Mouse (Mus musculus) limb, embryonic 14.5 days (tissue): ENCODE results near the gene Bank1. TPM values are rescaled to one million over a fixed set of nuclear protein-coding genes. Genes with fewer than 3 reads are reported as not detected.

ENCODE experiments used
- ATAC-seq: fragments of 200-750 bp; cut with Nextera tagmentation; 2 replicates; pipeline ENCODE4 v1.8.0; 2017; ENCODE audit warnings: low read depth, moderate number of reproducible peaks, moderate TSS enrichment; ENCODE audit not compliant: low FRiP score
- DNase-seq: peaks from one replicate; pipeline ENCODE4 v3.0.0-alpha.2; 2015; ENCODE audit warnings: low spot score
- H3K27ac ChIP-seq: fragments of 300-500 bp; sonication (generic); replicated peaks from 2 replicates; pipeline ENCODE4 v1.5.1; 2014; ENCODE audit warnings: low read depth, mild to moderate bottlenecking, low read length, moderate library complexity, mixed read lengths
- H3K27me3 ChIP-seq: fragments of 300-500 bp; sonication (generic); 2 replicates; pipeline ENCODE4 v1.6.1; 2014; ENCODE audit warnings: low read length, mixed read lengths; ENCODE audit not compliant: control insufficient read depth, insufficient read depth
- H3K36me3 ChIP-seq: fragments of 300-500 bp; sonication (generic); 2 replicates; pipeline ENCODE4 v1.6.1; 2014; ENCODE audit warnings: mild to moderate bottlenecking, low read length, moderate library complexity, mixed read lengths; ENCODE audit not compliant: control insufficient read depth, insufficient read depth
- H3K4me1 ChIP-seq: fragments of 300-500 bp; sonication (generic); 2 replicates; pipeline ENCODE4 v1.6.1; 2014; ENCODE audit warnings: antibody characterized with exemption, low read length, mixed read lengths; ENCODE audit not compliant: control insufficient read depth, insufficient read depth
- H3K4me2 ChIP-seq: fragments of 300-500 bp; sonication (generic); replicated peaks from 2 replicates; pipeline ENCODE4 v1.6.1; 2014; ENCODE audit warnings: low read depth, mild to moderate bottlenecking, low read length, moderate library complexity; ENCODE audit not compliant: severe bottlenecking
- H3K4me3 ChIP-seq: fragments of 300-500 bp; sonication (generic); replicated peaks from 2 replicates; pipeline ENCODE4 v1.5.1; 2014; ENCODE audit warnings: low read length
- H3K9ac ChIP-seq: fragments of 300-500 bp; sonication (generic); 2 replicates; pipeline ENCODE4 v1.6.1; 2014; ENCODE audit warnings: mild to moderate bottlenecking, low read depth, low read length, moderate library complexity; ENCODE audit not compliant: severe bottlenecking
- H3K9me3 ChIP-seq: fragments of 300-500 bp; sonication (generic); 2 replicates; pipeline ENCODE4 v1.6.1; 2016; ENCODE audit warnings: low read length; ENCODE audit not compliant: control insufficient read depth
- POLR2A ChIP-seq: fragments of 200-500 bp; IDR thresholded peaks from 2 replicates; pipeline ENCODE4 v1.8.0; 2012; ENCODE audit warnings: inconsistent platforms, mild to moderate bottlenecking, moderate library complexity, borderline replicate concordance; ENCODE audit not compliant: insufficient read depth, insufficient read length; ENCODE audit errors: extremely low read depth
- WGBS: fragments of 180-500 bp; shearing (Covaris S2); extraction: QIAGEN DNeasy Blood & Tissue Kit; methylation state at CpG from one replicate; pipeline ENCODE4 v1.1.7; 2014; 5-methylcytosine and 5-hydroxymethylcytosine counted together
- polyA plus RNA-seq, 2 experiments: library from polyadenylated mRNA; depleted of rRNA in 1 of 2; stranded (reverse) in 1 of 2; unstranded in 1 of 2; fragments of >200 nt; fragmentation: Nextera tagmentation in 1 of 2; extraction: Ambion mirVana in 1 of 2; gene quantifications; 2 replicates each; pipeline versions ENCODE4 v1.2.1 to v1.2.3; 2012 to 2014

Gene Bank1
- polyA plus RNA-seq, 2 experiments: 0.36 to 0.61 TPM

DNA sequence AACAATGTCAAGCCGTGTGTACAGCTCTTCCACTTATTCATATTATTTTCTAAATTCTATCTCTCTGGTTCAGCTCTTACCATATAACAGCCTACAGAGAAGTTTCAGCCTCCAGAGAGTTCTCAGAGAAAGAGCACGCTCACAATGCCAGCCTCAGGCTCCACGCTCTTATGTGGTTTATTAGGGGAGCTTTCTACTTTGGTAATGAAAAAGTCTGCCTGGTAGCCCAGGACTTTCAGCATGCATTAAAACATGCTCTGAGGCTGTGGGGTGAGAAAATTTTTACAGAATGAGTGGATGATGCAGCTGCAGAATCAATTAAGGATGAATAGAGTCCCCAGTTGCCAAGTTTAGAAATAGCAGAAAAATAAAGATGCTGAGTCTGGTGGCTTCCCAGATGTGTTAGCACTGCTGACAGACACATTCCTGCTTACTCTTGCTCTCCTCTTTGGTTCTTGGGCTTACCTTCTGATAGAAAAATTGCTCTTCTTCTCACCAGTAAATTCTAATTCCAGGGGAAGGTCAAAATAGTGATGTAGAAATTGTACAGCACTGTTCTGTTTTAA lies 139.2 kb downstream of the Bank1 start:
- H3K27me3 ChIP-seq: no peaks in the 10 kb centered on the region
- no peak overlapping the region for H3K4me3 ChIP-seq
- H3K9ac ChIP-seq: no peak overlapping the region
- 41% methylated on average over 3 of the region's 3 CpGs for WGBS
- H3K36me3 ChIP-seq: no peaks in the 10 kb centered on the region
- peak; percentile 14 for DNase-seq
- H3K4me2 ChIP-seq: no peak overlapping the region
- TF ChIP-seq POLR2A: no peak
- no peaks in the 10 kb centered on the region for H3K9me3 ChIP-seq
- no peak overlapping the region for H3K27ac ChIP-seq
- ATAC-seq: no peak
- H3K4me1 ChIP-seq: 0 out of 2 replicates have a peak, but pooled peaks cover 2% of the 10 kb centered on the region

DNA sequence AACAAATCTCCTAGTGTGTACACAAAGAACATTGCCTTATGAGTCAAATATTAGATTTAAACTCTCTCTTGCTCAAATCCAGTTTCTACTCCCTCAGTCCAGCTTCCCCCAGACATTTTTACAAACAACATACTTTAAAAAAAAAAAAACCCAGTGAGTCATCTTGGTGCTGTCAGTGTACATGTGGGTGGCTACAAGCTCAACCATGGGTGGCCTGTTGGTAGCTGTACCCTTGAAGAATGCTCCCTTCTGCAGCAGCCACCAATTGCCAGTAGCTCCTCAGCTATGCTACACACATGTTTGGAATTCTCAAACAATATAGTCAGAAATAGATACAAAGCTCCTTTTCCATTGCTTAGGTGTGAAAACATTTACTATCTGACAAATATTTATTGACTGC lies 154.2 kb downstream of the Bank1 start:
- Histone ChIP-seq H3K36me3 (no peaks in the 10 kb centered on the region), H3K9me3 (no peaks in the 10 kb centered on the region), H3K4me3 (no peak overlapping the region), H3K4me1 (no peaks in the 10 kb centered on the region), H3K9ac (no peak overlapping the region), H3K27me3 (no peaks in the 10 kb centered on the region), H3K4me2 (no peak overlapping the region), H3K27ac (no peak overlapping the region)
- DNase-seq (no peak), ATAC-seq (no peak)
- TF ChIP-seq POLR2A: no peak

DNA sequence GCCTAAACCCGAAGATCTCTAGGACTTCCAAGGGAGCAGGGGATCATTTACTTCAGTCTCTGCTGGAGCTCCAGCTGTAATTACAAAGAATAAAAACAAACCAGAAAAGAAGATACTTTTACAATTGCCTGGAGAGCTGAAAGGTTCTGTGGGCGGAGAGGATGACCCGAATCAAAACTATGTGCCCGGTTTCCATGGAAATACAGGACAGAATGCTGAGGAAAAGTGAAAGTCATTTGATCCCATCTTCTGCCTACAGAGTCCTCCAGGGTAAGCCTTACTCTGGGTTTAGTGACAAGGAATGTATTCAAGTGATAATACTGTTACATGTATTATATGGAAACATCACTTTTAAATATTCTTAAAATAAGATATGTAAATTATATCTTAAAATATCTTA lies 157.8 kb downstream of the Bank1 start:
- ATAC-seq: no peak

DNA sequence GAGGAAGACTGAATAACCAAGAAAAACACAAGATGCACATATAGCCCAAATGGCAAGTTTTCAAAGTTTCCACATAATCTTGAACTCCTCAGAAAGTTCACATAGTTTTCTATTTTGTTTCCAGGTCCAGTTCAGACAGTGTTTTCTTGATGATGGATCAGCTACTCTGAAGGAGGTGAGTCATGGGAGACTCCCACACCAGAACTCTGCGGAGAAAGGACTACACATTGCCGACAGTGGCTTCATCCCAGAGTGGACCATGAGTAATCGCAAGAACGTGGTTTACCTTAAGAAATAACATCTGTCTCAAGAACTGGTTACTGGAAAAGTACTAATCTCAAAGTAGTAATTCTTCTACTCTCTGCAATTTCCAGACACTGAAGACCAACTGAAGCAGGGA lies 159.2 kb downstream of the Bank1 start:
- no peak overlapping the region for H3K9ac ChIP-seq
- DNase-seq (no peak), ATAC-seq (no peak)
- H3K4me3 ChIP-seq: no peak overlapping the region
- no peak overlapping the region for H3K4me2 ChIP-seq
- no peak overlapping the region for H3K27ac ChIP-seq
- H3K9me3 ChIP-seq: no peaks in the 10 kb centered on the region
- H3K36me3 ChIP-seq: no peaks in the 10 kb centered on the region
- H3K4me1 ChIP-seq: no peaks in the 10 kb centered on the region
- 87% methylated on average over 4 of the region's 4 CpGs for WGBS
- no peaks in the 10 kb centered on the region for H3K27me3 ChIP-seq
- TF ChIP-seq POLR2A: no peak

More for the DNA sequence above, 157.8 kb downstream of the Bank1 start:
- Histone ChIP-seq H3K4me3 (no peak overlapping the region), H3K27ac (no peak overlapping the region), H3K9ac (no peak overlapping the region), H3K4me1 (no peaks in the 10 kb centered on the region), H3K36me3 (no peaks in the 10 kb centered on the region), H3K4me2 (no peak overlapping the region), H3K27me3 (no peaks in the 10 kb centered on the region), H3K9me3 (no peaks in the 10 kb centered on the region)
- TF ChIP-seq POLR2A: no peak
- WGBS: 68% methylated on average over 4 of the region's 4 CpGs
- DNase-seq: no peak

DNA sequence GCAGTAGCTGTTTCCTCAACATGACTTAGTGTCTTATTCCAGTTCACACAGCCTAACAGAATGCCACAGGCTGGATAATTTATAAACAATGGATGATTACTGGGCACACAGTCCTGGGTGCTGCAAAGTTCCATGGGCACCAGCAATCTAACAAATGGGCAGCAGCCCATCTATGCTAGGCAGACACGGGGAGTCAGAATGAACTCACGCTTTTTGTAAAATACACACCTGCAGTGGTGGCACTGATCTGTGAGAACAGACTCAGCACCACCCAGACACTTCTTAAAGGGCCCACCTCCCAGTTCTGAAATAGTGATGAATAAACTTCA lies 159.9 kb downstream of the Bank1 start:
- H3K27me3 ChIP-seq: no peaks in the 10 kb centered on the region
- no peaks in the 10 kb centered on the region for H3K4me1 ChIP-seq
- no peaks in the 10 kb centered on the region for H3K9me3 ChIP-seq
- no peak overlapping the region for H3K4me3 ChIP-seq
- DNase-seq (no peak), ATAC-seq (no peak)
- H3K36me3 ChIP-seq: no peaks in the 10 kb centered on the region
- 82% methylated on average over 2 of the region's 2 CpGs for WGBS
- no peak overlapping the region for H3K27ac ChIP-seq
- no peak for TF ChIP-seq POLR2A
- H3K9ac ChIP-seq: no peak overlapping the region
- no peak overlapping the region for H3K4me2 ChIP-seq
